Mouse (Mus musculus) midbrain, embryonic 13.5 days (tissue): ENCODE measurements at regions not wholly inside any gene's neighbourhood (a gene's known extent, or its start where the extent isn't known, plus 50 kb on each side); places are given as distances from the start of the nearest gene placed in this dataset.

ENCODE experiments used
- ATAC-seq: fragments of 200-750 bp; cut with Nextera tagmentation; 2 replicates; pipeline ENCODE4 v1.8.0; 2017; ENCODE audit warnings: mild to moderate bottlenecking, moderate TSS enrichment, moderate library complexity
- H3K27ac ChIP-seq: fragments of 300-500 bp; sonication (generic); 2 replicates; pipeline ENCODE4 v1.5.1; 2015; ENCODE audit warnings: inconsistent platforms, mild to moderate bottlenecking, moderate library complexity
- H3K27me3 ChIP-seq: fragments of 300-500 bp; sonication (generic); 2 replicates; pipeline ENCODE4 v1.6.1; 2015; ENCODE audit warnings: mild to moderate bottlenecking, inconsistent platforms
- H3K36me3 ChIP-seq: fragments of 300-500 bp; sonication (generic); 2 replicates; pipeline ENCODE4 v1.6.1; 2015; ENCODE audit warnings: mild to moderate bottlenecking, inconsistent platforms
- H3K4me1 ChIP-seq: fragments of 300-500 bp; sonication (generic); replicated peaks from 2 replicates; pipeline ENCODE4 v1.6.1; 2015; ENCODE audit warnings: inconsistent platforms
- H3K4me2 ChIP-seq: fragments of 300-500 bp; sonication (generic); replicated peaks from 2 replicates; pipeline ENCODE4 v1.6.1; 2015; ENCODE audit warnings: moderate library complexity, mild to moderate bottlenecking, inconsistent platforms
- H3K4me3 ChIP-seq: fragments of 300-500 bp; sonication (generic); replicated peaks from 2 replicates; pipeline ENCODE4 v1.5.1; 2015; ENCODE audit warnings: mild to moderate bottlenecking, inconsistent platforms
- H3K9ac ChIP-seq: fragments of 300-500 bp; sonication (generic); replicated peaks from 2 replicates; pipeline ENCODE4 v1.6.1; 2015; ENCODE audit warnings: mild to moderate bottlenecking, inconsistent platforms
- H3K9me3 ChIP-seq: fragments of 300-500 bp; sonication (generic); 2 replicates; pipeline ENCODE4 v1.6.1; 2016; ENCODE audit warnings: mild to moderate bottlenecking, inconsistent platforms
- WGBS: fragments of 180-500 bp; shearing (Covaris S2); methylation state at CpG from one replicate; pipeline ENCODE4 v1.1.7; 2015; 5-methylcytosine and 5-hydroxymethylcytosine counted together

DNA sequence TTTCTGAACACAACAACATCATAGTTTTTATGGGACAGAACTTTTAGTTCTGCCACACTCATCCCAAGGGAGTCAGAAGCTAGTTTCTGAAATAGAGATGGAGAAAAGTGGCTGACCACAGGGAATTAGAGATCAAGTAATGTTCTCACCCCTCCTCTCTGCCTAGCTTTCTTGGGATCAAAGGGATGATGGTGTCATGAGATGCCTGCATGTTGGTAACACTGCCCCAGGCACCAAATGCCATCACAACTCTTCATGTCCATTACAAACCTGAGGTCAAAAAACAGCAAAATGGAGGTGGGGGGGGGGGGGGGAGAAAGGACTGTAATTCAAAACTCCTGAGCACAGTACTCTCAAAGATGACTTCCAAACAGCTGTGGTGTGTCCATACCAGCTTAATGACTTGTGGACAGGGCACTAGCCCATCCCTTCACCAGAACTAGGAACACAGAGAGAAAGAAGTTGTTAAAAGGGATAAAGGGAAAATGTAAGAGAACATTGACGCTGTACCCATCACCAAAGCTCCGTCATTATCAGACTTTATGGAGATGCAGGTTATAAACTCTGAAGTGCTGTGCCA, 127.9 kb upstream of the Tfap2d start:
- H3K4me2 ChIP-seq, result no peak overlapping the region
- H3K36me3 ChIP-seq, result no peaks in the 10 kb centered on the region
- no peaks in the 10 kb centered on the region for H3K4me1 ChIP-seq
- H3K4me3 ChIP-seq, result no peak overlapping the region
- no peak overlapping the region for H3K27ac ChIP-seq
- 88% methylated on average over 2 of the region's 2 CpGs for WGBS
- H3K9me3 ChIP-seq, result no peaks in the 10 kb centered on the region
- no peaks in the 10 kb centered on the region for H3K27me3 ChIP-seq
- ATAC-seq, result no peak
- no peak overlapping the region for H3K9ac ChIP-seq

GRCm38 (mm10) chr1:18975500-18975899, 127.3 kb upstream of the Tfap2d start:
- Histone ChIP-seq H3K9ac (no peak overlapping the region), H3K4me1 (no peaks in the 10 kb centered on the region), H3K9me3 (no peaks in the 10 kb centered on the region), H3K27me3 (no peaks in the 10 kb centered on the region), H3K4me3 (no peak overlapping the region), H3K4me2 (no peak overlapping the region), H3K27ac (no peak overlapping the region), H3K36me3 (no peaks in the 10 kb centered on the region)
- WGBS, result 67% methylated on average over 2 of the region's 2 CpGs
- ATAC-seq, result no peak

GRCm38 (mm10) chr1:18976705-18977309, 126.0 kb upstream of the Tfap2d start:
- Histone ChIP-seq H3K9ac (no peak overlapping the region), H3K9me3 (no peaks in the 10 kb centered on the region), H3K4me3 (no peak overlapping the region), H3K36me3 (no peaks in the 10 kb centered on the region), H3K4me2 (no peak overlapping the region), H3K27me3 (no peaks in the 10 kb centered on the region), H3K27ac (no peak overlapping the region; the same call in 1 of the 2 replicates), H3K4me1 (no peaks in the 10 kb centered on the region)
- 43% methylated on average over 10 of the region's 10 CpGs for WGBS
- ATAC-seq, result no peak

GRCm38 (mm10) chr1:18979141-18979540, 123.7 kb upstream of the Tfap2d start:
- 83% methylated on average over 2 of the region's 2 CpGs for WGBS

DNA sequence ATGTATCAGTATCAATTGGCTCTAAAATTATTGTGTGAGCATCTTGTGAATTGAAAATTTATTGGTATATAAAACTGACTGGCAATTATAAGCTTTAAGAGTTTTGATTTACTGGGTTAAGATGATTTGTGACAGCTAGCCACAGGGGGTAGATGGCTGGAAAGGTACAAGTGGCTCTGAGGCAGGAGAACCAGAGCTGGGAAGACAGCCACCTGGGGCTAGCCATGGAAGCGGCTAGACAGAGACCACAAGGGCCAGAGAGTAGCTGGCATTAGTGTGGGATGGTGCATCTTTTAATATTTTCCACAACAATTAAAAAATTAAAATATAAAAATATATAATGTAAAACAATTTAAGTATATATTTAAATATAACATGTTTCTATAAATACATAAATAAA, 86.0 kb upstream of the Tfap2d start:
- H3K36me3 ChIP-seq, result no peaks in the 10 kb centered on the region
- H3K4me1 ChIP-seq, result no peaks in the 10 kb centered on the region
- no peak overlapping the region for H3K4me3 ChIP-seq
- no peak overlapping the region for H3K4me2 ChIP-seq
- no peak for ATAC-seq
- H3K27me3 ChIP-seq, result no peaks in the 10 kb centered on the region
- H3K9ac ChIP-seq, result no peak overlapping the region
- no peak overlapping the region for H3K27ac ChIP-seq
- H3K9me3 ChIP-seq, result no peaks in the 10 kb centered on the region
- 67% methylated on average over 1 of the region's 1 CpGs for WGBS

More at GRCm38 (mm10) chr1:18979141-18979540, 123.7 kb upstream of the Tfap2d start:
- no peak overlapping the region for H3K9ac ChIP-seq
- no peaks in the 10 kb centered on the region for H3K4me1 ChIP-seq
- no peak for ATAC-seq
- H3K9me3 ChIP-seq, result no peaks in the 10 kb centered on the region
- H3K27me3 ChIP-seq, result no peaks in the 10 kb centered on the region
- no peak overlapping the region for H3K4me2 ChIP-seq
- no peak overlapping the region for H3K27ac ChIP-seq
- no peak overlapping the region for H3K4me3 ChIP-seq
- H3K36me3 ChIP-seq, result no peaks in the 10 kb centered on the region
